Mouse (Mus musculus): ENCODE results near the gene Ash1l.

The Ash1l gene

GRCm38 (mm10) chr3:88950576-88951326, at the start of gene Ash1l, which contains the start of gene Dap3:
TSS of gene Ash1l (plus strand) at chr3:88950622.
TSS of gene Dap3 (minus strand) at chr3:88951181.
- POLR2A ChIA-PET, result interaction anchor here in 3 of 4 experiments (0.6 to 2.6 kb wide), 15 partner anchors 9 to 379 kb away, joined by 3 to 16 read pairs (median 3); partner anchors contain the start of genes Msto1 (in 1 of the 3) and Ssr2 (in 1 of the 3)
- CTCF ChIA-PET, result interaction anchor here in 1 of 4 experiments (0.7 to 1.1 kb wide), 2 partner anchors 27 to 562 kb away, joined by 3 read pairs; no protein-coding TSS in a partner anchor

GRCm38 (mm10) chr3:88904803-88905202, 45.6 kb upstream of the Ash1l start:
- ChIA-PET CTCF (interaction anchor here in 1 of 4 experiments (0.6 kb wide), 1 partner anchor 65 kb away, joined by 4 read pairs; no protein-coding TSS in a partner anchor), POLR2A (interaction anchor here in 2 of 4 experiments (0.6 to 3.9 kb wide), 3 partner anchors 8 to 51 kb away, joined by 3 to 13 read pairs (median 3); partner anchors contain the start of gene Msto1 (in 1 of the 2))

- ChIA-PET CTCF (interaction anchor here in 2 of 4 experiments (0.5 kb wide), 2 partner anchors 23 to 302 kb away, joined by 3 to 10 read pairs; no protein-coding TSS in a partner anchor), POLR2A (interaction anchor here in 1 of 4 experiments (0.7 to 3.9 kb wide), 2 partner anchors 8 to 52 kb away, joined by 3 to 13 read pairs; partner anchors contain the start of gene Msto1)
Observed at GRCm38 (mm10) chr3:88905209-88905608, 45.2 kb upstream of the Ash1l start.

DNA sequence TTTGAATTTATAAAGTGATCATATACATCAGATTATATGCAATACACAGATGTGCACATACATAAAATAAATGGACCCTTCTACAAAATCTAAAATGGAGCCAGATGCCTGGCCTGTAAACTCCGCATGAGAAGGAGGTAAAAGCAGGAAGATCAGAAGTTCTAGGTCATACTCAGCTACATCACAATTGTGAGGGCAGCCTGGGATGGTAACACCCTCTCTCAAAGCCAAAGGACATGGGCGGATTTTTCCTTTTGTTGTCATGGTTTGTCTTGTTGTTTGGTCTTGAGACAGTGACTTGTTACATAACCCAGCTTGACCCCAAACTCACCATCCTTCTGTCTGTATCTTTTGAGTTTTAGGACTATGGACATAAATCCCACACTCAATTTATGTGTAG, 44.7 kb upstream of the Ash1l start:
- POLR2A ChIA-PET, result interaction anchor here in 2 of 4 experiments (0.7 to 3.9 kb wide), 2 partner anchors 7 to 212 kb away, joined by 3 to 13 read pairs; partner anchors contain the start of gene Msto1 (in 1 of the 2)
- CTCF ChIA-PET, result interaction anchor here in 2 of 4 experiments (0.5 kb wide), 2 partner anchors 23 to 302 kb away, joined by 3 to 10 read pairs; no protein-coding TSS in a partner anchor

- CTCF ChIA-PET, result interaction anchor here in 1 of 4 experiments (0.6 kb wide), 1 partner anchor 414 kb away, joined by 3 read pairs; no protein-coding TSS in a partner anchor
Observed at GRCm38 (mm10) chr3:88906393-88907159, 43.8 kb upstream of the Ash1l start.

GRCm38 (mm10) chr3:88912585-88912984, 37.8 kb upstream of the Ash1l start:
- CTCF ChIA-PET, result interaction anchor here in 2 of 4 experiments (1.6 to 1.8 kb wide), 2 partner anchors 26 to 28 kb away, joined by 4 to 7 read pairs; no protein-coding TSS in a partner anchor
- POLR2A ChIA-PET, result interaction anchor here in 2 of 4 experiments (0.6 to 4.5 kb wide), 12 partner anchors 8 to 341 kb away, joined by 3 to 16 read pairs (median 5); no protein-coding TSS in a partner anchor

More at GRCm38 (mm10) chr3:88906393-88907159, 43.8 kb upstream of the Ash1l start:
- POLR2A ChIA-PET, result interaction anchor here in 2 of 4 experiments (0.7 kb wide), 2 partner anchors 181 to 213 kb away, joined by 3 to 10 read pairs; no protein-coding TSS in a partner anchor

DNA sequence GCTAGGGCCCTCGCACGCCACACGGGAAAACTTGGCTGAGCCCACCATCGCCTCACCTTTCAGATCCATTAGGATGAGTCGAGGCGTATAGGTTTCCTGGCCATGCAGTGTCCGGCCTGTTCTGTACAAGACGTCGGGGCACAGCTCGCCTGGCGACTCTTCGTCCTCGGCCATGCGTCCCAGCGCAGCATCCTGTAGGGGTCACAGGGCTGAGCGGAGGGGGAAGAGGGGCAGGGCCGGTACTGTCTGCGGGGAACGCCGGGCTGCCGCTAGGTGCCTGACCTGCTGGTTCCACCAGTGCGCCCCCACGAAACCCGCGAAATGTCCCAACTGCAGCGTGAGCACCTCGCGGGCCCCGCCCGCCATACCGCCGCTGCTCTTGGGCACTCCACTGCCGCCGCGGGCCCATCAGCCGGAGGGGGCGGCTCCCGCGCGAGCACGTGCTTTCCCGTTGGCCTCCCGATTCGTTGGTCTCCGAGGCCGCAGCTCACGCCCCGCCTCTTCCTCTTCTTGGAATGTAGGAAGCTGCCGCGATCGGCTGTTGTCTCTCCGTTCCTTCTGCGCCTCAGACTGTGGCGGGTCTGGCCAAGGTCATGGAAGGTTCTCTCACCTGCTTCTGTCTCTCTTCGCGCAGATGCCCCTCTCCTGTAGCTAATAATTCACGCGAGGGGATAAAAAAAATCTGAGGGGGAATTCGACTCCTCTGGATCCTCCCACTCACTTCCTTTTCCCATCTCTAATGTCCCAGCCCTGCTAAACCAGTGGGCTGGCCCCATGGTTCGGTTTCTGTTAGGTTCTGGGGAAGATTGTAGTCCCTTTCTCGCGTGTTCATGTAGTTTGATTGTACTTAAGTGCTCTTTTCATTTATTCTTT, 36.7 kb upstream of the Ash1l start, which contains the start of gene Msto1:
Msto1 (minus strand) TSS at position 489 of the 873 bp plus-strand sequence.
- ChIA-PET CTCF (interaction anchor here in 2 of 4 experiments (0.5 to 1.6 kb wide), 2 partner anchors 25 to 160 kb away, joined by 3 to 7 read pairs; no protein-coding TSS in a partner anchor), POLR2A (interaction anchor here in 3 of 4 experiments (0.5 to 4.5 kb wide), 28 partner anchors 8 to 504 kb away, joined by 3 to 16 read pairs (median 4); partner anchors contain the start of genes Cks1b (in 1 of the 3), Dap3 (in 1 of the 3), Rusc1 (in 1 of the 3) and Scamp3 (in 1 of the 3))

GRCm38 (mm10) chr3:88914384-88914810, 36.0 kb upstream of the Ash1l start:
- CTCF ChIA-PET, result interaction anchor here in 1 of 4 experiments (1.6 kb wide), 1 partner anchor 24 kb away, joined by 7 read pairs; no protein-coding TSS in a partner anchor
- POLR2A ChIA-PET, result interaction anchor here in 3 of 4 experiments (0.6 to 4.5 kb wide), 17 partner anchors 8 to 504 kb away, joined by 3 to 16 read pairs (median 4); partner anchors contain the start of genes Cks1b (in 1 of the 3), Rusc1 (in 1 of the 3), Scamp3 (in 1 of the 3) and Shc1 (in 1 of the 3)

- ChIA-PET POLR2A (interaction anchor here in 2 of 4 experiments (0.6 to 1.8 kb wide), 7 partner anchors 10 to 86 kb away, joined by 3 to 12 read pairs (median 3); no protein-coding TSS in a partner anchor), CTCF (no interaction called here)
Observed at GRCm38 (mm10) chr3:88918981-88919380, 31.4 kb upstream of the Ash1l start.

GRCm38 (mm10) chr3:88921411-88921810, 29.0 kb upstream of the Ash1l start:
- CTCF ChIA-PET, result interaction anchor here in 2 of 4 experiments (0.6 kb wide), 2 partner anchors 36 to 160 kb away, joined by 3 read pairs; no protein-coding TSS in a partner anchor
- POLR2A ChIA-PET, result interaction anchor here in 2 of 4 experiments (0.6 to 1.8 kb wide), 10 partner anchors 8 to 1084 kb away, joined by 3 to 9 read pairs (median 4); partner anchors contain the start of genes Msto1 (in 1 of the 2), Smg5 (in 1 of the 2) and Tmem79 (in 1 of the 2)

DNA sequence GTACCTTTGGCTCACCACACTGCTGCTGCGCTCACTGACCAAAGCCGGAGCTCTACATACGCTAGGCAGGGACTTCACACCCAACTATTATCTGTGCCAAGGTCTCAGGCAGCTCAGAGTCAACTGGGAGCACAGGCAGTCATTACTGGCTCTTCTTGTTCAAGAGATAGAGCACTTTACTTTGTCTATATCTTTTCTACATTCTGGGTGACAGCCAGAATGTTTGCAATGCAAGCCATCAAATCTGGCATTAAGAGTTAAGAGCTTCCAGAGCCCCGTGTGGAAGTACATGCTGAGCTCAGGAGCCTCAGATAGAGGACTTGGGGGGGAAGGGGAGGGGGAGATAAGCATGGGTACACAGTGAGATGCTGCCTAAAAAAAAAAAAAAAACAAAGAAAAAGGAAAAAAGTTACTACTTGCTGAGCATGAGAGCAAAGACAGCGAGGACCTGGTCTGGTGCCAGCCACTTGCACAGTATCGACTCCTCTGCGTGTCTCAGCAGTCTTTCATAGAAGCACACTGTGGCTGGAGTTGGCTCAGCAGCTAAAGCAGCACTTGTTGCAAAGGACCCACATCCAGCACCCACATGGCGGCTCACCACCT, 26.3 kb upstream of the Ash1l start:
- CTCF ChIA-PET, result interaction anchor here in 3 of 4 experiments (0.6 to 1.1 kb wide), 5 partner anchors 15 to 292 kb away, joined by 3 read pairs; no protein-coding TSS in a partner anchor
- POLR2A ChIA-PET, result interaction anchor here in 3 of 4 experiments (0.6 to 1.3 kb wide), 8 partner anchors 11 to 165 kb away, joined by 3 to 5 read pairs (median 3); partner anchors contain the start of gene Msto1 (in 1 of the 3)

DNA sequence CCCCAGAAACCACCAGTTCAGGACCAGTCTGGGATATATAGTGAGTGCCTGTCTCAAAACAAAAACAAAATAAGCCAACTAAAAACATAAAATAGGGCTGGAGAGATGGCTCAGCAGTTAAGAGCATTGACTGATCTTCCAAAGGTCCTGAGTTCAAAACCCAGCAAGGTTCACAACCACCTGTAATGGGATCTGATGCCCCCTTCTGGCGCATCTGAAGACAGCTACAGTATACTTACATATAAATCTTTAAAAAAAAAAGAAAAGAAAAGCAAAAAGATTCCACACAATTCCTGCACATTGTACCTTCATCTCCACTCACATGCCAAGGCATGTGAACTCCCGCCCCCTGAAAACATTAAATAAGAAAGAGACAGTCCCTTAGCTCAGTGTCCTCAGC, 24.8 kb upstream of the Ash1l start:
- CTCF ChIA-PET, result interaction anchor here in 2 of 4 experiments (0.6 to 0.9 kb wide), 5 partner anchors 8 to 516 kb away, joined by 3 to 4 read pairs (median 3); partner anchors contain the start of gene Pmf1 (in 1 of the 2)
- POLR2A ChIA-PET, result interaction anchor here in 2 of 4 experiments (0.6 to 2.1 kb wide), 4 partner anchors 12 to 24 kb away, joined by 3 to 7 read pairs (median 3); no protein-coding TSS in a partner anchor

- ChIA-PET CTCF (no interaction called here), POLR2A (interaction anchor here in 1 of 4 experiments (1.5 to 2.4 kb wide), 2 partner anchors 21 kb away, joined by 4 to 7 read pairs; partner anchors contain the start of genes Ash1l and Dap3)
Observed at GRCm38 (mm10) chr3:88929501-88929900, 20.9 kb upstream of the Ash1l start.

DNA sequence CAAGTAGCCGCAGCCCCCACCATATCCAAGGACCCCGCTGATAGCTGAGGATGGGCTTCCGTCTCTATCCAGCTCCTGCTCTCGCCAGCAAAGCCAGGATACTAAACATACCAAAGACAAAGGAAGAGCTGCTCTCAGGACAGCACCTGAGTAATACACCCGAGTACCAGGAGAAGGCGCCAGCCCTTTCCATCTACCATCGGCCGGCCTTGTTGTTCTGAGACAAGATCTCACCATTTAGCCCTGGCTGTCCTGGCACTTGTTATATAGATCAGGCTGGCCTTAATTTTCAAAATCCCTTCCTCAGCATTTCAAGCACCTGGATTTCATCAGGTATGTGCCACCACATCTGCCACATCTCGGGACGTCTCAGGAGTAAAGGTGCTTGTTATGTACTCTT, 11.4 kb upstream of the Ash1l start:
- ChIA-PET POLR2A (interaction anchor here in 3 of 4 experiments (0.6 to 2.0 kb wide), 6 partner anchors 11 to 23 kb away, joined by 3 to 6 read pairs (median 3); no protein-coding TSS in a partner anchor), CTCF (interaction anchor here (0.5 to 2.1 kb wide), 22 partner anchors 8 to 369 kb away, joined by 3 to 11 read pairs (median 3); partner anchors contain the start of genes Clk2 (in 1 of the 4), Msto1 (in 1 of the 4) and Scamp3 (in 1 of the 4))

DNA sequence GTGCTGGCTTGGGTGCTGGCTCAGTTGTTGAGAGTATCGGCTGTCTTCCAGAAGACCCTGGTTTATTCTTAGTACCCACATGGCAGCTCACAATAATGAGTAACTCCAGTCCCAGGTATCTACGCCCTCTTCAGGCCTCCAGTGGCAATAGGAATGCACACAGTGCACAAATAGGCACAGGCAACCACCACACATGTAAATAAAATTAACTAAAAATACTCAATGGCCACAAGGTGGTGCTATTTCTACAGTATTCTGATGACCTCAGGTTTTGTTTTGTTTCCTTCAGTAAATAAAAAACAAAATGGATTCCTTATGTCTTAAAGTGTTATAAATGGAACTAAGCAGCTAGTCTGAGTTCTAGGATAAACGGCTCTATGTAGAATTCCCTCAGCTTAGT, 10.7 kb upstream of the Ash1l start:
- ChIA-PET CTCF (interaction anchor here (0.5 to 2.1 kb wide), 21 partner anchors 8 to 237 kb away, joined by 3 to 11 read pairs (median 3); partner anchors contain the start of gene Scamp3 (in 1 of the 4)), POLR2A (interaction anchor here in 2 of 4 experiments (0.6 to 2.0 kb wide), 6 partner anchors 10 to 36 kb away, joined by 3 to 11 read pairs (median 4); partner anchors contain the start of gene Dap3 (in 1 of the 2))

All from embryonic stem cell, embryonic (primary cell).